Mouse (Mus musculus) lung, adult 2 months (tissue): ENCODE results near the gene Ccl6. TPM values are rescaled to one million over a fixed set of nuclear protein-coding genes. Genes with fewer than 3 reads are reported as not detected.

Source experiments
- DNase-seq: peaks from one replicate; pipeline ENCODE4 v3.0.0; 2022
- H3K4me1 ChIP-seq: fragments of 200-500 bp; 2 replicates; pipeline ENCODE4 v1.6.1; 2011; ENCODE audit warnings: low read length; ENCODE audit not compliant: control insufficient read depth, insufficient read depth
- H3K4me3 ChIP-seq: fragments of 200-500 bp; replicated peaks from 2 replicates; pipeline ENCODE3; 2011; ENCODE audit warnings: low read depth, mild to moderate bottlenecking, control low read depth, low read length; ENCODE audit errors: extremely low read depth
- CTCF ChIP-seq: fragments of 200-500 bp; IDR thresholded peaks from 2 replicates; pipeline ENCODE4 v1.5.1; 2011; ENCODE audit warnings: mild to moderate bottlenecking, low read length, control low read depth; ENCODE audit not compliant: insufficient read depth
- POLR2A ChIP-seq: fragments of 200-500 bp; IDR thresholded peaks from 2 replicates; pipeline ENCODE4 v1.6.1; 2011; ENCODE audit warnings: low read depth, mild to moderate bottlenecking, control low read depth, low read length, borderline replicate concordance; ENCODE audit errors: extremely low read depth
- WGBS: fragments of 180-500 bp; shearing (Covaris S2); methylation state at CpG from one replicate; pipeline ENCODE4 v1.1.7; 2018; 5-methylcytosine and 5-hydroxymethylcytosine counted together
- polyA plus RNA-seq: library from polyadenylated mRNA; depleted of rRNA; stranded (reverse); fragments of >200 nt; gene quantifications from 2 replicates; pipeline ENCODE4 v1.2.3, GENCODE M21; 2012

Gene Ccl6
- polyA plus RNA-seq, 1 experiment, result 98.8 TPM

DNA sequence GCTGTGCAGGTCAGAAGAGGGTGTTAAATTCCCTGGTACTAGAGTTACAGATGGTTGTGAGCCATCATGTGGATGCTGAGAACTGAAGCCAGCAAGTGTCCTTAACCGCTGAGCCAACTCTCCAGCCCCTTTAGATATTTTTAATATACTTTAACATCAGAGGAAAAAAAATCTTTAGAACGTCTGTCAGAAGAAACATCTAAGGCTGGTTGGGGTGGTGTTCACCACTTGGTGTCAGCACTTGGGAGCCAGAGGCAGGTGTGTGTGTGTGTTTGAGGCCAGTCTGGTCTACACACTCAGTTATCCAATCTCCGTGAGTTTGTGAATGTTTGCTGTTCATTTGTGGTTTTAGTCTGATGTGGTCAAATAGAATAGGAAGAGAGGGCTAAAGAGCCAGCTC is 13.9 kb downstream of the Ccl6 start:
- Histone ChIP-seq H3K4me1 (no peaks in the 10 kb centered on the region), H3K4me3 (no peak overlapping the region)
- no peak for TF ChIP-seq POLR2A
- 66% methylated on average over 3 of the region's 3 CpGs for WGBS
- no peak for DNase-seq

DNA sequence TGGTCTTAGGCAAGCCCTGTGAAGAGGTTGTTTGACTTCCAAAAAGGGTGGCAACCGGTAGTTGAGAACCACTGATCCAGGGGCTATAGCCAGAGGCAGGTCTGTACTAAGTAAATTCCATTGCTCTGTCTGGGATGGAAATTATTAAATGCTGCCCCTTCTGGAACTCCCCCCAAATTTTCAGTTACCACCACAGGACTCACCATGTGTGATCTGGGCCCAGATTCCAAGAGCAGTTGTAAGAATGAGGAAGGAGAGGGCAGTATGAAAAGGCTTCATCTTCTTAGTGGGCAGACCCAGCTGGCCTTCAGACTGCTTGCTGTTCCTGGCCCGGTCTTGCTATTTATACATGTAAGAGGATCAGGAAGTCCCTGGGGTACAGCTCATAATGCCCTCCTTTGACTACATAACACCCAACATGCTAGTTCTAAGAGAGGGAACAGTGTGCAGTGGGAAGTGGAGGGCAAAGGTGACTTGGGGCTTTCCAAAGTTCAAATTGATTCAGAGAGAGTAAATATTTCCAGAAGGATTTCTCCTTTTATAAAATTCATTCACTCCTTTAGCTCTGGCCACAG is 14.6 kb downstream of the Ccl6 start, which contains the start of gene Ccl9:
TSS of gene Ccl9 (minus strand) at position 451 of the 575 bp plus-strand sequence.
- TF ChIP-seq CTCF, result no peak
- no peak for TF ChIP-seq POLR2A
- no peak within 1 kb of the TSS for H3K4me3 ChIP-seq
- no peaks in the 10 kb centered on the region for H3K4me1 ChIP-seq
- WGBS, result 57% methylated on average over 2 of the region's 2 CpGs
- no peak for DNase-seq

DNA sequence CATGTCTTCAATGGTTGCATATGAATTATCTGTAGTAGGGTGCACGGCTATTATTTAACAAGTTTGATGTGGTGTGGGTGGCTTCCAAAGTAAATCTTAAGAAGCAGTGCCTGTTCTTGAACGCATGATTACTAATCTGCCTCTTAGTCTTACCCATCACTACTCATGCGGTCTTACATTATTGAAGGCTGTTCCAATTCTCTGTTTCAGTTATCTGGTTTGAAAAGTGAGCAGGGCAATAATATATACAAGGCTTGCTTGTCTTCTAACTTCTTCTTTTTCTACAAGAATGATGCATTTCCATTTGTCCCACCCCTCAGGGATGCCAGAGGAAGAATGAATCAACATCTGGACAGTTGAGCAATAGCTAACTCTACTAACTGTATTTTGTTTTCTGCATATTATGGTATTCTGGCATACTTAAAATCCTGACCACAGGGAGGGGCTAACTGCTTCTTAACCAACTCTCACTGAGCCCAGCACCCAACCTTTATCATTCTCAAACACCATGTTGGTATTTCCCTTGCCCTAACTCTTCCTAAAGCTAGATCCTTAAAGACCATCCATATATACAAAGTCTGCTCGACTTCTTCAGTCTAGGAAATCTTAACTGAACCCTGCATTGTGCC is 15.8 kb downstream of the Ccl6 start:
- TF ChIP-seq POLR2A (no peak), CTCF (no peak)
- no peak for DNase-seq

DNA sequence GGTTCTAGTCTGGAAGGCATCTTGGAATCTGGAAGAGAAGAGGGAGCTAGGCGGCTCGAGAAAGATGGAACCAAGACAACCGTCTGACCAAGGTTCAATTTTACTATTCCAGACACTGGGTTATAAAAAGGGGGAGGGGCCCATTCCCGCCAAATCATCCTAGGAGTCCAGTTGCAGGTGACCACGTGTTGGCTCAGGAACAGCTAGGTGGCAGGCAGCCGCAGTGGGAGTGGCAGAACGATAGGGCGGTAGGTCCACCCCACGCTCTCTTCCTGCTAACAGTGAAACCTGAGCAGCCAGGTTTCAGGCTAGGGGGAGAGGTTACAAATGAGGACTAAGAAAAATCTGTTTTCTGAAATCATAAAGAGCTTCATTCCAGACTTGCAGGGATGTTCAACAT is 20.1 kb downstream of the Ccl6 start:
- H3K4me1 ChIP-seq, result no peaks in the 10 kb centered on the region
- no peak overlapping the region for H3K4me3 ChIP-seq
- TF ChIP-seq CTCF, result no peak
- no peak for TF ChIP-seq POLR2A
- WGBS, result 54% methylated on average over 9 of the region's 9 CpGs
- no peak for DNase-seq

More for the DNA sequence above, 15.8 kb downstream of the Ccl6 start:
- Histone ChIP-seq H3K4me3 (no peak overlapping the region), H3K4me1 (no peaks in the 10 kb centered on the region)
- 73% methylated on average over 4 of the region's 4 CpGs for WGBS

DNA sequence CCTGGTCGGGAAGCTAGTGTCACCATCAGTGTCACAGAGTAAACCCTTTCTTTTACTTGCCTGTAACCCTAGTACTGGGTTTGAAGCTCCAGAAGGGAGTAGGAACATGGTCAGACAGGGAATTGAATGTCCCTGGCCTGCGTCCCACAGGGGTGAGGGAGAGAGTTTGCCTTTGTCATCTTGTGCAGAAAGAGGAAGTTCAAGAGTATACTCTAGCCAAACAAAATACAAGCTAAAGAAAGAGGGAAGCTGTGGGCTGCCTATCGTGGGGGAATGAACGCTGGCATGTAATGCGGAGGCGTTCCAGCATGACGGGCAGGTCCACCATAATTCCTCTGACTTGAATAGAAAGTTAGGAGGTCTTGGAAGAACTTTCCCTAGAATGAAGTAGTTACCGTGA is 20.7 kb downstream of the Ccl6 start:
- WGBS, result 70% methylated on average over 8 of the region's 8 CpGs
- no peak overlapping the region for H3K4me3 ChIP-seq
- DNase-seq, result no peak
- TF ChIP-seq POLR2A, result no peak
- no peak for TF ChIP-seq CTCF
- no peaks in the 10 kb centered on the region for H3K4me1 ChIP-seq

DNA sequence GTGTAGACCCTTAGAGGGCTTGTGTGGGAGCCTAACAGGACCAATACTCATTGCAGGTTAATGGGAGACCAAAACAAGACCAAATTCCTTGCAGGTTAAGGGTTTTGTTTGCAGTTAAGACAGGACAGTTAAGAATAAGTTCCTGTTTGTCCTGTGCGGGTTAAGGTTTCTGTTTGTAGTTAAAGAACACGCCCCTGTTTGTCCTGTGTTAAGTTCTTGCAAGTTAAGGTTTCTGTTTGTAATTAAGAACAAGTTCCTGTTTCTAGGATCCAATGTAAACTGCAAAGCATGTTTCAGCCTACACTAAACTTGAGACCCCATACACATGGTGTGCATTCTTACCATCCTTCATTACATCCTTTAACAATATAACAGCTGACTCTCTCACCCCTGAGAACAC is 22.7 kb downstream of the Ccl6 start:
- 57% methylated on average over 2 of the region's 2 CpGs for WGBS

DNA sequence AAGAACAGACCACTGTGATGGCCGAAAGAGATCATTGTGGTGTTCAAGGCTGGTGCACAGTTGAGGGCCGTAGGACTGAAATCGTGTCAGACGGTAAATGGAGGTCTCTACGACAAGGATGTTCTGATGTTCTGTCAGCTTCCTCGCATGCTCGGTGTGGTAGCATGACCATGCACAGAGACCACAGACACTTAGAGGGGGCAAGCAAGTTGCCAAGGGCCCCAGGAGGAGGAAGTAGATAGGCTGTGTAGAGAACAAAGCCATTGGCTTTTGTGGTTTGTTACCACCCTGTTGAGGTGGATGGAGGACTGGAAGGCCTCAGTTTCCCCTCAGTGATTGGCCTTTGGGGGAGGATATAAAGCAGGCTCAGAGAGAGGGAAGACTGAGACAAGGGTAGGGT is 23.6 kb downstream of the Ccl6 start:
- no peak for DNase-seq
- WGBS, result 92% methylated on average over 7 of the region's 7 CpGs
- no peak overlapping the region for H3K4me3 ChIP-seq
- H3K4me1 ChIP-seq, result no peaks in the 10 kb centered on the region
- TF ChIP-seq CTCF, result no peak
- TF ChIP-seq POLR2A, result no peak

More for the DNA sequence above, 22.7 kb downstream of the Ccl6 start:
- DNase-seq, result no peak
- Histone ChIP-seq H3K4me1 (no peaks in the 10 kb centered on the region), H3K4me3 (no peak overlapping the region)
- no peak for TF ChIP-seq CTCF
- no peak for TF ChIP-seq POLR2A

DNA sequence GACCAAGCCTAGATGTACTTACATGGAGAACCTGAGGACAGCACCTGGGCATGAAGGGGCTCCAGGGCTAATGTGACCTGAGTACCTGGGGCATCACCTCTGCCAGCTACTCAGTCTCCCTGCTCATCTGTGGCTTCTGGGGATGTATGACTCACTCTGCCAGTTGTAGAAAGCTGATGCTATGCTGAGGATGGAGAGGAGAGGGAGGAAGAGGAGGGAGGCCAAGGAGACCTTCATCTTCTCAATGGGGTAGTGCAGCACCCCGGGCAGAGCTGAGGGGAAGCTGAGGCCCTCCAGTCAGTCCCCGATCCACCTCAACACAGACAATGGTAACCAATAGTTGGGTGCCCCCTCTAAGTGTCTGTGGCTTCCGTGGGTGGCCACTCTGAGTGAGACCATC is 24.1 kb downstream of the Ccl6 start:
- WGBS, result 87% methylated on average over 3 of the region's 3 CpGs
- TF ChIP-seq CTCF, result no peak
- TF ChIP-seq POLR2A, result no peak
- Histone ChIP-seq H3K4me3 (no peak overlapping the region), H3K4me1 (no peaks in the 10 kb centered on the region)
- no peak for DNase-seq

DNA sequence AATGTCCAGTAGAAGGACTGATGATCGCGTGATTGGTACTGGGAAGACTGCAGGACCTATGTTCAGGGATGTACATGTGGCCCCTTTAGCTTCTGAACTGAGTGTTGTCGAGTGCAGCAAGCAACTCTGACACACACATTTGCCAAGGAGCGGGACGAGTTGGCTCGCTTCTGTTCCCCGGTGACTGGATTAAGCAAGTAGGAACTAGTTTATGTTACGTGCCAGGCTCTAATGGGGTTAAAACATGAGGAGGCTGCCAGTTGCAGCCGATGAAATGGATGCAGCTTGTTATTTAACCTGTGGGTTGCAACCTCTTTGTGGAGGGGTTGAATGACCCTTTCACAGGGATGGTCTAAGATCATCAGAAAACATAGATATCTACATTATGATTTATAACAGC is 24.8 kb downstream of the Ccl6 start:
- TF ChIP-seq CTCF (no peak), POLR2A (no peak)
- DNase-seq, result no peak
- Histone ChIP-seq H3K4me1 (no peaks in the 10 kb centered on the region), H3K4me3 (no peak overlapping the region)
- 78% methylated on average over 9 of the region's 9 CpGs for WGBS

DNA sequence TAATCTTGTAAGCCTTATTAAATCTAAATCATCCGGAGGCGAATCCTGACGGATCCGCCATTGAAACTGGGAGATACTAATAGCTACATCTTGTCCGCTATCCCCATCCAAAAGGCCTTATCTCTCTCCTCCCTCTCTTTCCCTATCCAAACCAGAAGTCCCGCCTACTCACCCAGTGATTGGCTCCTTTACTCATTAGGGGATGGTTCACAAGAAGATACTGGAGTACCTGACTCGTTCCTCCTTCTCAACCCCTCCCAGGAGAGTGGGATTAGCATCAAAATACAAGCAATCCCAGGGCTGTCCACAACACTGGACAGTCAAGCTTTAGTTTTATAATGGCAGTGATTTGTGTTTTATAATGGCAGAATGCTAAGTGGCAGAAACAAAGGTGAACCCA is 25.6 kb downstream of the Ccl6 start:
- Histone ChIP-seq H3K4me1 (no peaks in the 10 kb centered on the region), H3K4me3 (no peak overlapping the region)
- WGBS, result 62% methylated on average over 7 of the region's 7 CpGs
- no peak for DNase-seq
- TF ChIP-seq CTCF (no peak), POLR2A (no peak)
